Mouse (Mus musculus) urinary bladder, adult 18-20 months (tissue): ENCODE data around the gene Poldip2.
A peak's percentile ranks its signal among the peaks of the same experiment; 100 is the strongest.

Experiments used
- DNase-seq, 2 experiments: peaks; one replicate each; pipeline ENCODE4 v3.0.0; 2022; ENCODE audit warnings: low spot score in 2 of 2, mixed read lengths in 2 of 2

The Poldip2 gene

GRCm38 (mm10) chr11:78512025-78512957 is at the start of gene Poldip2, which contains the start of gene Tmem199:
Gene Poldip2, plus strand, starts transcription at chr11:78512193.
Gene Tmem199, minus strand, starts transcription at chr11:78512172.
- DNase-seq, result peak; percentile 72 to 82

GRCm38 (mm10) chr11:78462669-78463068 is 49.3 kb upstream of the Poldip2 start:
- DNase-seq, result no peak

GRCm38 (mm10) chr11:78463286-78464036 is 48.5 kb upstream of the Poldip2 start:
- DNase-seq, result no peak

- DNase-seq, result no peak
These were observed 46.9 kb upstream of the Poldip2 start for GRCm38 (mm10) chr11:78465116-78465515.

- peak; percentile 71 to 74 for DNase-seq
These were observed 46.3 kb upstream of the Poldip2 start, which contains the start of gene Slc46a1 for GRCm38 (mm10) chr11:78465568-78466180. Gene Slc46a1, plus strand, starts transcription at chr11:78465697.

GRCm38 (mm10) chr11:78466242-78466912 is 45.6 kb upstream of the Poldip2 start:
- no peak for DNase-seq

GRCm38 (mm10) chr11:78467515-78467914 is 44.5 kb upstream of the Poldip2 start:
- DNase-seq, result no peak

GRCm38 (mm10) chr11:78467932-78468331 is 44.1 kb upstream of the Poldip2 start:
- DNase-seq, result no peak

GRCm38 (mm10) chr11:78471326-78472103 is 40.5 kb upstream of the Poldip2 start:
- no peak for DNase-seq

GRCm38 (mm10) chr11:78475289-78475688 is 36.7 kb upstream of the Poldip2 start:
- DNase-seq, result no peak

GRCm38 (mm10) chr11:78483639-78484038 is 28.4 kb upstream of the Poldip2 start:
- DNase-seq, result no peak

GRCm38 (mm10) chr11:78488168-78488567 is 23.8 kb upstream of the Poldip2 start:
- peak in 1 of 2 experiments; percentile 50 for DNase-seq

GRCm38 (mm10) chr11:78490781-78491241 is 21.2 kb upstream of the Poldip2 start:
- DNase-seq, result peak in 1 of 2 experiments; percentile 11

GRCm38 (mm10) chr11:78495904-78496303 is 16.1 kb upstream of the Poldip2 start:
- DNase-seq, result no peak

- DNase-seq, result peak in 1 of 2 experiments; percentile 28
These were observed 14.9 kb upstream of the Poldip2 start for GRCm38 (mm10) chr11:78497071-78497541.

- DNase-seq, result peak; percentile 84 to 86
These were observed 14.2 kb upstream of the Poldip2 start, which contains the start of gene Sarm1 for GRCm38 (mm10) chr11:78497544-78498522. Gene Sarm1, minus strand, starts transcription at chr11:78497754.

- no peak for DNase-seq
These were observed 13.0 kb upstream of the Poldip2 start, which contains the start of gene Vtn for GRCm38 (mm10) chr11:78499004-78499403. Gene Vtn, plus strand, starts transcription at chr11:78499091.

- DNase-seq, result no peak
These were observed 12.4 kb upstream of the Poldip2 start for GRCm38 (mm10) chr11:78499543-78499942.
